Mouse (Mus musculus): ENCODE data around the gene Tmcc3. TPM values are rescaled to one million over a fixed set of nuclear protein-coding genes. Genes with fewer than 3 reads are reported as not detected.

Gene Tmcc3
- 16.3 and 20.7 TPM in 2 replicates for polyA plus RNA-seq (2012; ENCODE audit: insufficient read depth, insufficient read length, missing spikeins)

DNA sequence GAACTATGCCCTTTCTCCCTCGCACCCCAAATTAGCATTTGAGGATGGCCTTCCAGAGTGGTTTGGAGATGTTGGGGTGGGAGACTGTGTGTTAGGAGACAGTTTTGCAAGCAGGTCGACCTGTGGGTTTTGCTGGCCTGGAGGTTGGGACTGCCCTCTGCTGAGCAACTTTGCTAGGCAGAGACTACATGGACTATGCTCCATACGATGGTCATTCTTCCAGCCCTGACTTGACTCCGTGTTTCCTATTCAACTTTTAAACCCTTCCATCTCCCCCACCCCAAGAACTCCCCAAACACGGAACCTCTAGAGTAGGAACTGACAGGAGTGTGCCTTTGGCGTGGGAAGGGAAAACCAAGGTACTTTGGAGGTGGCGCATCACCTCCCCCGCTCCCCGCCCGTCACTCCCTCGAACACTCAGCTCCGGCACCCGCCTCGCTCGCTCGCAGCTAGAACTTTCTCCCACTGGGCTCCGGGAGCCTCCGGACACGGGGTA, at the start of gene Tmcc3:
TSS of gene Tmcc3 (plus strand) at position 439 of the 496 bp plus-strand sequence.
- Histone ChIP-seq H3K4me3 (ENCODE audit: insufficient read depth, low read depth, low read length) (peak within 1 kb of the TSS; percentile 59), H3K27ac (replicated peaks; ENCODE audit: low read depth, low read length) (no peak within 1 kb of the TSS)

DNA sequence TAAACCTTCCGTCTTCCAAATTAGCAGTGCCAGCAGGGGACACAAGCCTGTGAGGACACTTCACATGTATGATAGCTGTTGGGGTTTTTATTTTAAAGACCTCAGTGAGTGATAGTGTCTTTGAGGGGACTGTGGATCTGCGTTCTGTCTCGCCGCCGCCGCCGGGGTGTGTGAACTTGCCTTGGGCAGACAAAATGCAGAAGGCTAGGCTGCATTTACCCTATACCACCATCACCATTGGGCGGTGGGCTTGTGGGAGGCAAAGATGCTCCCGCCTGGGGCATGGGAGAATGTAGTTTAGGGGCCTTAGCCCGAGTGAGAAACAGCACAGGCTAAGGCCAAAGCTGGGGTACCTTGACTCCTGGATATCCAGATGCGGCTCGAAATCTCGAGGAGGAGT, 49.1 kb upstream of the Tmcc3 start:
- no peak overlapping the region for H3K4me3 ChIP-seq (ENCODE audit: insufficient read depth, low read depth, low read length)
- no peaks in the 10 kb centered on the region for H3K4me1 ChIP-seq (ENCODE audit: control insufficient read depth, insufficient read depth, insufficient read length, low read length)

More for the DNA sequence above, at the start of gene Tmcc3:
- H3K4me1 ChIP-seq (ENCODE audit: control insufficient read depth, insufficient read depth, insufficient read length, low read length) = no peaks in the 10 kb centered on the region; the same call in 1 of the 2 replicates

DNA sequence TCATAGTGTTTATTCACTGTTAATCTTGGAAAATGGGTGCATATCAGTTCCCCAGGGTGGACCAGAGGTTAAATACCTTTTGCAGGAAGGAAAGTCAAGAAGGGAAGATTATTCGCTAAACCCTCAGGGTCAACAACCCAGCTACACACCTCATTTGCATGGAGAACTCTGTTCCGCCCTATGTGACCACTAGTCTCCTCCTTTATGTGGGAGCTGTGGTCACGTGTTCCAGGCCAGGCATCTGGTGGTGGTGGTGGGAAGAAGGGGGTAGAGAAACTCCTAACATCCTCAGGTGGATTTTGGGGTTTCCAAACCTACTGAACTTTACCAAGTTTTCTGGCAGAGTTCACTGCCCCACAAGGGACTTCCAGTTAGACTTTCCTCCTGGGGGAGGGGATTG, 48.5 kb upstream of the Tmcc3 start:
- no peak overlapping the region for H3K4me3 ChIP-seq (ENCODE audit: insufficient read depth, low read depth, low read length)
- no peak overlapping the region for H3K27ac ChIP-seq (replicated peaks; ENCODE audit: low read depth, low read length)
- no peaks in the 10 kb centered on the region for H3K4me1 ChIP-seq (ENCODE audit: control insufficient read depth, insufficient read depth, insufficient read length, low read length)

More for the DNA sequence above, 49.1 kb upstream of the Tmcc3 start:
- H3K27ac ChIP-seq (replicated peaks; ENCODE audit: low read depth, low read length) = no peak overlapping the region

DNA sequence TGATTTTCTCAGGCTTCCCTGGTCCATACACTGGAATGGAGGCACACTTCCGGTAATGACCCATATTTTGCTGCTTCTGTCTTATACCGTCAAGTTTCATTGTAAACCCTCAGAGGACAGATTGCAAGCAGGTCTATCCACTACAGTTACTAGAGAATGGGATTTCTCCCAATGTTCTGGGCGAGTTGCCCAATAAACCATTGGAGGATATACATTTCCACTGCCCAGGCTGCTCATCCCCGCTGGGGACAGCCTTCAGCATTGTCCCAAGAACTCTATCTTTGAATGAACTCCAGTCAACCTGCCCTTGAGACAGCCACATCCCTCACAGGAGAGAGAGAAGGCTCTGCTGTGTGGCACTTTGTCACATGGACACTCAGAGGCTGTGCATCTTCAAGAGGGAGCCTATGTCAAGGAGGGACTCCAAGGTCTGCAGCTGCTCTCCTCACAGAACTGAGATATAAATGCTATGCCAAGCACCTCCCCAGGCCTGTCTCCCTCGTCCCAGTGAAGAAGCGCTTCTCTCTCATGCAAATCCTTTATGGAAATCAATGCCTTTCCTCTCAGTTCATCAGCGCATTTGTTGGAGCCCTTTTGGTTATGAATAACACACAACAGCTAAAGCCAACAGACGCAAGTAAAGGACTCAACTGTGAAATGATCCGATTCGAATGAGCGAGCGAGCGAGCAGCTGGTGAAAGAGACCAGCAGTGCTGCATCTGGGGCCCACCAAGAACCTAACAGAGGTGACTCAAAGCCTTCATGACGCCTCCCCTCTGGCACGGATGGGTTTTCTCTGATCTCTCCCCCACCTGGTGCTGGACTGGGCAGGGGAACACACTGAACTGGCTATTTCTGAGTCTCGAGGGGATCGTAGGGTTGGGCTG, 45.9 kb upstream of the Tmcc3 start:
- Histone ChIP-seq H3K4me3 (ENCODE audit: insufficient read depth, low read depth, low read length) (no peak overlapping the region), H3K4me1 (ENCODE audit: control insufficient read depth, insufficient read depth, insufficient read length, low read length) (no peaks in the 10 kb centered on the region), H3K27ac (replicated peaks; ENCODE audit: low read depth, low read length) (no peak overlapping the region)

DNA sequence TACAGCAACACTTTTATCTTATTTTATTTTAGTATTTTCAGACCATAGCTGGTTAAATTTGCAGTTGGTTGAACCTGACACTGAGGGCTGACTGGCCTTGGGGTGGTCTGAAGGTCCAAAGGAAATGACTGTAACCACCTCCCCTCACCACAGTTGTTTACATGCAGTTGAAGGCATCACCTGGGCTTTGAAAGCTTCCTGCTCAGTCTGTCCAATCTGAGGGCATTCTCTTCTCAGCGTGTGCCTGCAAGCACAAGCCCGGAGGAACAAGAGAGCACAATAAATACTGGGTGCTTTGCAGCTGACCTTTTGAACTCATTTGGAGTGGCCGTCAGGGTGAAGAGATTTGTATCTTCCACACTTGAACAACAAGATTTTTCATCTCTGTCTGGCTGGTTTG, 36.4 kb upstream of the Tmcc3 start:
- no peaks in the 10 kb centered on the region for H3K4me1 ChIP-seq (ENCODE audit: control insufficient read depth, insufficient read depth, insufficient read length, low read length)
- H3K27ac ChIP-seq (replicated peaks; ENCODE audit: low read depth, low read length) = no peak overlapping the region
- no peak overlapping the region for H3K4me3 ChIP-seq (ENCODE audit: insufficient read depth, low read depth, low read length)

DNA sequence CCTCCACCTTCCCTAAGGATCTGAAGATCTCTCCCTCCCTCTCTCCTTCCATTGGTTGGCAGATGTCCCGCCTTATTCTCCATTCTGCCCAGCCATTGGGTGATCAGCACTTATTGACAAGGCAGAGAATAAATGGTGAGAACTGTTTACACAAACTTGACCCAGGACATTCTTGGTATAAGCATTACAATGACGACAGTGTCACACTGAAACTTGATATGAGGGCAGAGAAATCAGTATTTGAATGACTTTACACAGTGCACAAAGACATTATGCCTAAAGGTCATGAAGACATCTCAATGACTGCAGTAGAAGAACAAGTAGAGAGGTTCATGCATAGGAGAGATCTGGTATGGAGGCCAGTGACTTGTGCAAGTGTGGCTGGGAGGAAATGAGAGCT, 35.2 kb upstream of the Tmcc3 start:
- H3K27ac ChIP-seq (replicated peaks; ENCODE audit: low read depth, low read length) = no peak overlapping the region
- no peak overlapping the region for H3K4me3 ChIP-seq (ENCODE audit: insufficient read depth, low read depth, low read length)
- no peaks in the 10 kb centered on the region for H3K4me1 ChIP-seq (ENCODE audit: control insufficient read depth, insufficient read depth, insufficient read length, low read length)

DNA sequence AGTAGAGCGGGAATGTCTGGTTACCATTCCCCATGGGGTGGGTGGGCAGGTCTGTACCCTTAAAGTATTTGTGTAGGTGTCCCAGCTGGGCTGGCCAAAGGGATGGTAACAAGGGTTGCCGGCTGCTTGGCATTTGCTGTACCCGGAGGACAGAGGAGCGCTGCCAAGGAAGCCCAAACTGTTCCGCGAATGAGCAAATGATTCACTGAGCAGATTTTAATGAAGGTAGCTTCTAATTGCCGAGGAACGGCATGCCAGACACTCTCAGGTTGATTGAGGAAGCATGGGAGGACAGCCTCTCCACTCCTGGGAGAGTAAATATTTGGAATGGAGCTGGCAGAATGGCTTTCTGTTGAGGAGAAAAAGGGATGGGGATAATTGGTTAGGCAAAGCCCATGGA, 29.6 kb upstream of the Tmcc3 start:
- no peaks in the 10 kb centered on the region for H3K4me1 ChIP-seq (ENCODE audit: control insufficient read depth, insufficient read depth, insufficient read length, low read length)
- no peak overlapping the region for H3K4me3 ChIP-seq (ENCODE audit: insufficient read depth, low read depth, low read length)
- no peak overlapping the region for H3K27ac ChIP-seq (replicated peaks; ENCODE audit: low read depth, low read length)

DNA sequence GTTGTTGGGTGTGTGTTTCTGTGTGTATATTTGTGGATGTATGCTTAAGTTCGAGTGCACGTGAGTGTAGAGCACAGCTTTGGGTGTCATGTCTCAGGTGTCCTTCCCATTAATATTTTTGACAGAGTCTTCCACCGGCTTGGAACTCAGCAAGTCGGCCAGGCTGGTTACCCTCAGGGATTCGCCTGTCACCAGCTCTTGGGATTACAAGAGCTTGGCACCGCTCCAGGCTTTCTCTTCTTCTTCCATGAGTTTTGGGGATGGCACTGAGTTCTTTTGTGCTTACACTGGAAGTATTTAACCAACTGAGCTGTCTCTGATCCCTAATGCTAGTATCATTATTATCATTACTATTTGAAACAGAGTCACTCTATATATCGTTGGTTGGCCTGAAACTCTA, 29.0 kb upstream of the Tmcc3 start:
- Histone ChIP-seq H3K4me3 (ENCODE audit: insufficient read depth, low read depth, low read length) (no peak overlapping the region), H3K27ac (replicated peaks; ENCODE audit: low read depth, low read length) (no peak overlapping the region), H3K4me1 (ENCODE audit: control insufficient read depth, insufficient read depth, insufficient read length, low read length) (no peaks in the 10 kb centered on the region)

DNA sequence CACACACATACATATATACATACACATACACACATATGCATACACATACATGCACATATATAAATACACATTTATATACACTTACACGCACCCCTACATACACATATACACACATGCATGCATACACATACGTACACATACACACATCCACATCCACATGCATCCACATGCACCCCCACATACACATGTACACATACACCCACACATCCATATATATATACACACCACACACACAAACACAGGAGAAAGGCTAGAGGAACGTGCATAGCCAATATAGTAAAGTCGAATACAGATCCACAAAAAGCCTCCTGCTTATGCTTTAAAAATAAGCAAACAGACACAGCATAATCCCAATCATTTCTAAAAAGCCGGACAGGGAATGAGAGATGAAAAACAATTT, 17.3 kb upstream of the Tmcc3 start:
- H3K27ac ChIP-seq (replicated peaks; ENCODE audit: low read depth, low read length) = no peak overlapping the region
- H3K4me1 ChIP-seq (ENCODE audit: control insufficient read depth, insufficient read depth, insufficient read length, low read length) = no peaks in the 10 kb centered on the region
- H3K4me3 ChIP-seq (ENCODE audit: insufficient read depth, low read depth, low read length) = no peak overlapping the region

DNA sequence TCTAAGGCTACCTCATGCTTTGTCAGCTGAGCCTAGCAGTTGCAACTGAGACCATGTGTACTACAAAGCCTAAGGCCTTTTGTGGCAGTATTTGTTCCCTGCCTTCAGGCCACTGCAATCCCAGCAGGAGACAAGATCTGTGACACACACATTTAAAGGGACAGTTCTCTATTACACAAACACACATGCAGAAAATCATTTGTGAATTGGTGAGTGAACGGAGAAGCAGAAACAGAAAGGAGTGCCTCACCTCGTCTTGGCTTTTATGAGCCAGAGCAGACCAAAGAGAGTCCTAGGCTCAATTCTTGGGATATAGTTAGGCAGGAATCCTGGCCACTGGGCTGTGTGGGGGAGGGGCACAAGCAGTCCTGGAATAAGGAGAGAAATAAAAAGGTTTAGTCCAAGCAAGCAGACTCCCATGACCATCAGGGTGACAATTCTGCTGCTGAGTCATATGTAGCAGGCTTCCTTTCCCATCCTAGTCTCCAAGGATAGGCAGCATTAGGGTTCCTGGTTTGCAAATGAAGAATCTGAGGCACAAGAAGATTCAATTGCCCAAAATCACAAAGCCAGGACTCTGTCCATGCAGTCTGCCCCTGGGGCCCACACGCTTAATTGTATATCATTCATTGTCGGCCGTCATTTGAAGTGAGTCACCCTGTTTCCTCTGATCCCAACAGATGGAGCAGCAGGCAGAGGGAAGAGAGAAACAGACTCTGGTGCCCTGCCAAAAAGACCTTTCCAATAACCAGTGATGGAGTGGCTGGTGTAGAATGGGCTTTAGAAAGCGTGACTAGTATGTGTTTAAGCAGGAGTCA, 16.6 kb upstream of the Tmcc3 start:
- no peak overlapping the region for H3K27ac ChIP-seq (replicated peaks; ENCODE audit: low read depth, low read length)
- no peaks in the 10 kb centered on the region for H3K4me1 ChIP-seq (ENCODE audit: control insufficient read depth, insufficient read depth, insufficient read length, low read length)
- no peak overlapping the region for H3K4me3 ChIP-seq (ENCODE audit: insufficient read depth, low read depth, low read length)

DNA sequence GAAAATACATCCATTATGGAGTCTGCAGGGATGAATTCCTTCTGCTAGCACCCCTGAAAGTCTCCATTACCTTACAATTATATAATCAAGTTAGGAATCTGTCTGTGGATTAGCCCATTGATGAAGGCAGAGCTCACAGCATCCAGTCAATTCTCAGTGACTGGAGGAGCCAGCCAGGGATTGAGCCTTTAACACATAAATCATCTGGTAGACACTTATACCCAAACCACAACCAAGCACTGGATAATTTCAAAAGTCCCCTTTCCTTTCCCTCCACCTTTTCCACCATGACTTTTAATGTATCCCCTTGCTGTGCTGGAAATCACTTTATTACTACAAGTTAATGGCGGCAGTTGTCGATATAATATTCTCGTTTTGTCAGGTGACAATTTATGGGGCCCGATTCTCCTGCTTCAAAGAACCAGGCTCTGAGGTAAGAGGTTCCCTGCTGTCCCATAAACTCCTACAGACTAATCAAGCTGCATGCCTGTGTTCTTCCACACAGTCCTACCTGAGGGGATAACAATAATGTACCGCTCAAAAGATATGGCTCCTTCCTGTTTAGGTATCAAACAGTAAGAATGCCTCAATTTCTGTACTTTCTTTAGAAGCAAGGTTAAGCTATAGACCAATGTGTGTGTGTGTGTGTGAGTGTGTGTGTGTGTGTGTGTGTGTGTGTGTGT, 15.7 kb upstream of the Tmcc3 start:
- Histone ChIP-seq H3K4me3 (ENCODE audit: insufficient read depth, low read depth, low read length) (no peak overlapping the region), H3K27ac (replicated peaks; ENCODE audit: low read depth, low read length) (no peak overlapping the region), H3K4me1 (ENCODE audit: control insufficient read depth, insufficient read depth, insufficient read length, low read length) (no peaks in the 10 kb centered on the region)

DNA sequence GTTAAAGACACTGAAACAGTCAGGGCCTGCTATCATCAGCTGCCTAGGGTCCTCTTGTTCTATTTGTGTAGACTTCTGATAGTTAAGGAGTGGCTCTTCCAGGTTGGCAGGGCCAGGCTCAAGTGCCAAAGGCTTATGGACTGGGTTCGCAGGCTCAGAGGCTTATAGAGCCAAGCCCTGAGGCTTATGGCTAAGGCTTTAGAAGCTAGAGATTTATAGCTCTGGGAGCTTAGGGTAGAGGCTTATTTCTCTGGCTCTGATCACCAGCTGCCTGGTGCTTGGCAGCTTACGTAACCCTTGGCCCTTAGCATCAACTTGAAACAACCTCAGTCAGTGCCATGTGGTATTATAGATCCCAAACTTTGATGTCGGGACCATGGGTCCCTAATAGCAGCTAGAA, 13.3 kb upstream of the Tmcc3 start, which contains the start of gene Gm4792:
TSS of gene Gm4792 (minus strand) at position 233 of the 400 bp plus-strand sequence.
- no peak within 1 kb of the TSS for H3K27ac ChIP-seq (replicated peaks; ENCODE audit: low read depth, low read length)
- no peaks in the 10 kb centered on the region for H3K4me1 ChIP-seq (ENCODE audit: control insufficient read depth, insufficient read depth, insufficient read length, low read length)
- no peak within 1 kb of the TSS for H3K4me3 ChIP-seq (ENCODE audit: insufficient read depth, low read depth, low read length)

DNA sequence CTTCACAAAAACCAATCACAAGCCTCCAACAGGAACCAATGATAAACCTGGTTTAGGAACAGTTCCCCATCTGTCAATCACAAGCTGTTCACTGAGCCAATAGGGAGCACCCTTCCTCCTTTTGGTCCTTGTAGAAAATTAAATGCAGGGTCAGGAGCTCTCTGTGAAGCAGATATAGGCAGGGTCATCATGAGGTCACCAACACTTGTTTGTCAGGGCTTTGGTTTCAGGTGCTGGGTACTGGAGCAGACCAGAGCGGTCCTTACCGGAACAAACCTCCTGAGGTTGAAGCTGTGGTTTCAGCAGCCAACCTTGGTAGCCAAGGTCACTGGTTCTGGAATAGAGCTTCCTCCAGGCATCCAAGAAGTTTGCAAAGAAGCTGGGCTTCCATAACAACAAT, 12.4 kb upstream of the Tmcc3 start:
- Histone ChIP-seq H3K4me1 (ENCODE audit: control insufficient read depth, insufficient read depth, insufficient read length, low read length) (no peaks in the 10 kb centered on the region), H3K4me3 (ENCODE audit: insufficient read depth, low read depth, low read length) (no peak overlapping the region), H3K27ac (replicated peaks; ENCODE audit: low read depth, low read length) (no peak overlapping the region)

DNA sequence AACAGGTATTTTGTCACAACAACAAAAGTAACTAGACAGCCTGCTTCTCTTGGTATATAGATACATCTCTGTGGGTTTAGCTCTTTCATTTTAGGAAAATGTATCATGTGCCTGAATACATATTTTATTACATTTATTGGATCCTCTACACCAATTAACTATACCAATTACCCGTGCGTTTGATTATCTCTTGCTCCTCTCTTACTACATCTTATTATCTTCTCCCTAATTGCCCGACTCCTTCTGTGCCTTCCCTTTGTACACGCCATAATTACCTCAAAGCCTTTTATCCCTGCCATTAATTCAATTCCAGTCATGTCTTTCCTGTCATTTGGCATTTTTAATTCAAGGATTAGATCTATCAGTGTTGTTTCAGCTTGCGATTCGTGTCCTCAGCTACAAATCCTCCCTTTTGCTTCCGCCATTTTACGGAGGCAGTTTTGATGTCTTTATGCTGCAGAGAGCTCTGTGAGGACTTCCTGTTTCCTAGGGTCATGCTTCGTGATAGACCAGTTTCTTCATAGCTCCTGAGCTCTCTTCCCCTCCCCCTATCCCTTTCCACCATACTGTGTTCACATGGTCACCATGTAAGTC, 7.6 kb upstream of the Tmcc3 start:
- Histone ChIP-seq H3K4me1 (ENCODE audit: control insufficient read depth, insufficient read depth, insufficient read length, low read length) (no peaks in the 10 kb centered on the region), H3K4me3 (ENCODE audit: insufficient read depth, low read depth, low read length) (no peak overlapping the region), H3K27ac (replicated peaks; ENCODE audit: low read depth, low read length) (no peak overlapping the region)
